Mouse (Mus musculus): Measurements from ENCODE around the gene Pspc1. TPM values are rescaled to one million over a fixed set of nuclear protein-coding genes. Genes with fewer than 3 reads are reported as not detected.
"Not testable (repeated sequence)": the region's sequence is repeated elsewhere in the genome, so short reads cannot be mapped to it uniquely, and the experiment has no call there.

Pspc1 gene
- 62.4 to 138 TPM (median 119 TPM) in 3 replicates for total RNA-seq (2017)

- peak; percentile 91 for ATAC-seq (replicated peaks; ENCODE audit: insufficient number of reproducible peaks, low FRiP score, low TSS enrichment, poor library complexity, severe bottlenecking)
Observed at GRCm38 (mm10) chr14:56778200-56778932, at the start of gene Pspc1. TSS of gene Pspc1 (minus strand) at chr14:56778316.

- ATAC-seq (replicated peaks; ENCODE audit: insufficient number of reproducible peaks, low FRiP score, low TSS enrichment, poor library complexity, severe bottlenecking): no peak
Observed at GRCm38 (mm10) chr14:56824562-56824961, 46.4 kb upstream of the Pspc1 start.

- ATAC-seq (replicated peaks; ENCODE audit: insufficient number of reproducible peaks, low FRiP score, low TSS enrichment, poor library complexity, severe bottlenecking): no peak
Observed at GRCm38 (mm10) chr14:56817616-56818015, 39.5 kb upstream of the Pspc1 start.

- no peak for ATAC-seq (replicated peaks; ENCODE audit: insufficient number of reproducible peaks, low FRiP score, low TSS enrichment, poor library complexity, severe bottlenecking)
Observed at GRCm38 (mm10) chr14:56817131-56817530, 39.0 kb upstream of the Pspc1 start.

GRCm38 (mm10) chr14:56816541-56816940 lies 38.4 kb upstream of the Pspc1 start:
- ATAC-seq (replicated peaks; ENCODE audit: insufficient number of reproducible peaks, low FRiP score, low TSS enrichment, poor library complexity, severe bottlenecking): no peak

- ATAC-seq (replicated peaks; ENCODE audit: insufficient number of reproducible peaks, low FRiP score, low TSS enrichment, poor library complexity, severe bottlenecking): peak; percentile 49
Observed at GRCm38 (mm10) chr14:56812520-56813036, 34.5 kb upstream of the Pspc1 start.

GRCm38 (mm10) chr14:56811701-56812339 lies 33.7 kb upstream of the Pspc1 start, which contains the start of gene Zmym5:
TSS of gene Zmym5 (minus strand) at chr14:56811716.
- peak; percentile 95 for ATAC-seq (replicated peaks; ENCODE audit: insufficient number of reproducible peaks, low FRiP score, low TSS enrichment, poor library complexity, severe bottlenecking)

GRCm38 (mm10) chr14:56810781-56811690 lies 32.9 kb upstream of the Pspc1 start:
- not testable (repeated sequence) for ATAC-seq (replicated peaks; ENCODE audit: insufficient number of reproducible peaks, low FRiP score, low TSS enrichment, poor library complexity, severe bottlenecking)

- ATAC-seq (replicated peaks; ENCODE audit: insufficient number of reproducible peaks, low FRiP score, low TSS enrichment, poor library complexity, severe bottlenecking): no peak
Observed at GRCm38 (mm10) chr14:56793243-56793642, 15.1 kb upstream of the Pspc1 start.

- no peak for ATAC-seq (replicated peaks; ENCODE audit: insufficient number of reproducible peaks, low FRiP score, low TSS enrichment, poor library complexity, severe bottlenecking)
Observed at GRCm38 (mm10) chr14:56784575-56784974, 6.5 kb upstream of the Pspc1 start.

GRCm38 (mm10) chr14:56778933-56779300 lies 801 bp upstream of the Pspc1 start:
- no peak for ATAC-seq (replicated peaks; ENCODE audit: insufficient number of reproducible peaks, low FRiP score, low TSS enrichment, poor library complexity, severe bottlenecking)

GRCm38 (mm10) chr14:56777360-56778136 lies 568 bp downstream of the Pspc1 start:
- peak; percentile 29; the same call in 1 of the 2 replicates for ATAC-seq (replicated peaks; ENCODE audit: insufficient number of reproducible peaks, low FRiP score, low TSS enrichment, poor library complexity, severe bottlenecking)

GRCm38 (mm10) chr14:56776571-56777238 lies 1.4 kb downstream of the Pspc1 start:
- ATAC-seq (replicated peaks; ENCODE audit: insufficient number of reproducible peaks, low FRiP score, low TSS enrichment, poor library complexity, severe bottlenecking): no peak

GRCm38 (mm10) chr14:56775416-56775815 lies 2.7 kb downstream of the Pspc1 start:
- no peak for ATAC-seq (replicated peaks; ENCODE audit: insufficient number of reproducible peaks, low FRiP score, low TSS enrichment, poor library complexity, severe bottlenecking)

- ATAC-seq (replicated peaks; ENCODE audit: insufficient number of reproducible peaks, low FRiP score, low TSS enrichment, poor library complexity, severe bottlenecking): not testable (repeated sequence)
Observed at GRCm38 (mm10) chr14:56766438-56766837, 11.7 kb downstream of the Pspc1 start.

- ATAC-seq (replicated peaks; ENCODE audit: insufficient number of reproducible peaks, low FRiP score, low TSS enrichment, poor library complexity, severe bottlenecking): not testable (repeated sequence)
Observed at GRCm38 (mm10) chr14:56765117-56765516, 13.0 kb downstream of the Pspc1 start.

GRCm38 (mm10) chr14:56751282-56751681 lies 26.8 kb downstream of the Pspc1 start:
- no peak for ATAC-seq (replicated peaks; ENCODE audit: insufficient number of reproducible peaks, low FRiP score, low TSS enrichment, poor library complexity, severe bottlenecking)

GRCm38 (mm10) chr14:56740175-56740574 lies 37.9 kb downstream of the Pspc1 start:
- no peak for ATAC-seq (replicated peaks; ENCODE audit: insufficient number of reproducible peaks, low FRiP score, low TSS enrichment, poor library complexity, severe bottlenecking)

Measured in monocyte, adult 5-6 weeks (primary cell).